Mouse (Mus musculus): ENCODE measurements around the gene Psmg4. TPM values are rescaled to one million over a fixed set of nuclear protein-coding genes. Genes with fewer than 3 reads are reported as not detected.
A peak's percentile ranks its signal among the peaks of the same experiment; 100 is the strongest.

Psmg4 gene
- polyA plus RNA-seq, 2 experiments: 41.1 to 45.0 TPM

GRCm38 (mm10) chr13:34174025-34174424, 11.3 kb downstream of the Psmg4 start:
- H3K27ac ChIP-seq: no peak overlapping the region
- H3K4me1 ChIP-seq (replicated peaks; ENCODE audit: control insufficient read depth in 2 of 2, insufficient read depth in 2 of 2, low read length in 1 of 2): no peaks in the 10 kb centered on the region
- no peaks in the 10 kb centered on the region for H3K9me3 ChIP-seq (ENCODE audit: control insufficient read depth, low read length)
- DNase-seq (ENCODE audit: low read depth in 3 of 3, low spot score in 3 of 3) (no peak), ATAC-seq (ENCODE audit: insufficient read depth) (no peak)
- no peaks in the 10 kb centered on the region for H3K27me3 ChIP-seq (ENCODE audit: control insufficient read depth, insufficient read depth, low read length)
- no peak overlapping the region for H3K4me2 ChIP-seq (ENCODE audit: low read depth)
- H3K4me3 ChIP-seq (ENCODE audit: insufficient read depth in 1 of 2, low read depth in 2 of 2, low read length in 2 of 2): no peak overlapping the region
- no peak overlapping the region for H3K9ac ChIP-seq (replicated peaks)
- TF ChIP-seq CTCF (IDR thresholded peaks at IDR 0.05; ENCODE audit: low read depth): no peak
- TF ChIP-seq EP300 (IDR thresholded peaks at IDR 0.05; ENCODE audit: low read depth): no peak
- H3K36me3 ChIP-seq (replicated peaks; ENCODE audit: control insufficient read depth, insufficient read depth, low read depth): no peaks in the 10 kb centered on the region
- 76% methylated on average over 6 of the region's 6 CpGs for WGBS (ENCODE audit: insufficient replicate concordance)

- peaks cover 65% of the 10 kb centered on the region for H3K36me3 ChIP-seq (replicated peaks; ENCODE audit: control insufficient read depth, insufficient read depth, low read depth)
- ATAC-seq (ENCODE audit: insufficient read depth): no peak
- H3K4me1 ChIP-seq (replicated peaks; ENCODE audit: control insufficient read depth in 2 of 2, insufficient read depth in 2 of 2, low read length in 1 of 2): no peaks in the 10 kb centered on the region
- H3K9me3 ChIP-seq (ENCODE audit: control insufficient read depth, low read length): no peaks in the 10 kb centered on the region
- no peak overlapping the region for H3K27ac ChIP-seq
- H3K4me2 ChIP-seq (ENCODE audit: low read depth): no peak overlapping the region
- no peak overlapping the region for H3K4me3 ChIP-seq (ENCODE audit: insufficient read depth in 1 of 2, low read depth in 2 of 2, low read length in 2 of 2)
- WGBS (ENCODE audit: insufficient replicate concordance): 89% methylated on average over 5 of the region's 5 CpGs
- no peak for TF ChIP-seq EP300 (IDR thresholded peaks at IDR 0.05; ENCODE audit: low read depth)
- no peak for TF ChIP-seq CTCF (IDR thresholded peaks at IDR 0.05; ENCODE audit: low read depth)
- no peak for DNase-seq (ENCODE audit: low read depth in 3 of 3, low spot score in 3 of 3)
- no peak overlapping the region for H3K9ac ChIP-seq (replicated peaks)
- H3K27me3 ChIP-seq (ENCODE audit: control insufficient read depth, insufficient read depth, low read length): no peaks in the 10 kb centered on the region
Observed at GRCm38 (mm10) chr13:34181624-34182023, 18.9 kb downstream of the Psmg4 start.

GRCm38 (mm10) chr13:34185371-34185770, 22.6 kb downstream of the Psmg4 start:
- WGBS (ENCODE audit: insufficient replicate concordance): 92% methylated on average over 2 of the region's 2 CpGs
- Histone ChIP-seq H3K36me3 (replicated peaks; ENCODE audit: control insufficient read depth, insufficient read depth, low read depth) (peaks cover 90% of the 10 kb centered on the region), H3K4me1 (replicated peaks; ENCODE audit: control insufficient read depth in 2 of 2, insufficient read depth in 2 of 2, low read length in 1 of 2) (no peaks in the 10 kb centered on the region)

GRCm38 (mm10) chr13:34187571-34187970, 24.8 kb downstream of the Psmg4 start:
- 17% methylated on average over 5 of the region's 5 CpGs for WGBS (ENCODE audit: insufficient replicate concordance)
- no peak overlapping the region for H3K27ac ChIP-seq

More at GRCm38 (mm10) chr13:34185371-34185770, 22.6 kb downstream of the Psmg4 start:
- no peak for DNase-seq (ENCODE audit: low read depth in 3 of 3, low spot score in 3 of 3)
- ATAC-seq (ENCODE audit: insufficient read depth): no peak
- no peak overlapping the region for H3K4me3 ChIP-seq (ENCODE audit: insufficient read depth in 1 of 2, low read depth in 2 of 2, low read length in 2 of 2)
- no peak overlapping the region for H3K27ac ChIP-seq
- no peak overlapping the region for H3K4me2 ChIP-seq (ENCODE audit: low read depth)
- no peaks in the 10 kb centered on the region for H3K9me3 ChIP-seq (ENCODE audit: control insufficient read depth, low read length)
- H3K9ac ChIP-seq (replicated peaks): no peak overlapping the region
- no peaks in the 10 kb centered on the region for H3K27me3 ChIP-seq (ENCODE audit: control insufficient read depth, insufficient read depth, low read length)
- TF ChIP-seq CTCF (IDR thresholded peaks at IDR 0.05; ENCODE audit: low read depth): no peak
- no peak for TF ChIP-seq EP300 (IDR thresholded peaks at IDR 0.05; ENCODE audit: low read depth)

GRCm38 (mm10) chr13:34192414-34193191, 29.8 kb downstream of the Psmg4 start:
- peak; percentile 26; the same call in 1 of the 2 replicates for TF ChIP-seq CTCF (IDR thresholded peaks at IDR 0.05; ENCODE audit: low read depth)
- TF ChIP-seq EP300 (IDR thresholded peaks at IDR 0.05; ENCODE audit: low read depth): no peak
- no peaks in the 10 kb centered on the region for H3K4me1 ChIP-seq (replicated peaks; ENCODE audit: control insufficient read depth in 2 of 2, insufficient read depth in 2 of 2, low read length in 1 of 2)
- no peak overlapping the region for H3K4me2 ChIP-seq (ENCODE audit: low read depth)
- DNase-seq (ENCODE audit: low read depth in 3 of 3, low spot score in 3 of 3): no peak
- H3K9me3 ChIP-seq (ENCODE audit: control insufficient read depth, low read length): no peaks in the 10 kb centered on the region
- no peaks in the 10 kb centered on the region for H3K27me3 ChIP-seq (ENCODE audit: control insufficient read depth, insufficient read depth, low read length)
- H3K27ac ChIP-seq: no peak overlapping the region
- no peak overlapping the region for H3K9ac ChIP-seq (replicated peaks)
- H3K4me3 ChIP-seq (ENCODE audit: insufficient read depth in 1 of 2, low read depth in 2 of 2, low read length in 2 of 2): no peak overlapping the region
- 77% methylated on average over 8 of the region's 8 CpGs for WGBS (ENCODE audit: insufficient replicate concordance)
- peaks cover 93% of the 10 kb centered on the region for H3K36me3 ChIP-seq (replicated peaks; ENCODE audit: control insufficient read depth, insufficient read depth, low read depth)
- 0 out of 2 replicates have a peak, but pooled peaks have one; percentile 17 for ATAC-seq (ENCODE audit: insufficient read depth)

More at GRCm38 (mm10) chr13:34187571-34187970, 24.8 kb downstream of the Psmg4 start:
- H3K9me3 ChIP-seq (ENCODE audit: control insufficient read depth, low read length): no peaks in the 10 kb centered on the region
- no peaks in the 10 kb centered on the region for H3K27me3 ChIP-seq (ENCODE audit: control insufficient read depth, insufficient read depth, low read length)
- H3K9ac ChIP-seq (replicated peaks): no peak overlapping the region
- peaks cover 89% of the 10 kb centered on the region for H3K36me3 ChIP-seq (replicated peaks; ENCODE audit: control insufficient read depth, insufficient read depth, low read depth)
- DNase-seq (ENCODE audit: low read depth in 3 of 3, low spot score in 3 of 3): peak; percentile 33 to 41 (median 40)
- ATAC-seq (ENCODE audit: insufficient read depth): peak; percentile 56; the same call in 1 of the 2 replicates
- no peaks in the 10 kb centered on the region for H3K4me1 ChIP-seq (replicated peaks; ENCODE audit: control insufficient read depth in 2 of 2, insufficient read depth in 2 of 2, low read length in 1 of 2)
- TF ChIP-seq CTCF (IDR thresholded peaks at IDR 0.05; ENCODE audit: low read depth) (peak; percentile 74), EP300 (IDR thresholded peaks at IDR 0.05; ENCODE audit: low read depth) (no peak)
- H3K4me3 ChIP-seq (ENCODE audit: insufficient read depth in 1 of 2, low read depth in 2 of 2, low read length in 2 of 2): no peak overlapping the region
- H3K4me2 ChIP-seq (ENCODE audit: low read depth): no peak overlapping the region

Data from liver, embryonic 14.5 days (tissue).